ENCODE assay signal across 11 mouse cellular contexts in genomic region chr15:79377681-79378080, GRCm38 (mm10). TPM values are rescaled to one million over a fixed set of nuclear protein-coding genes. Genes with fewer than 3 reads are reported as not detected.
A peak's percentile ranks its signal among the peaks of the same experiment; 100 is the strongest.
DNase-seq lines count a peak whose midpoint lies in the region; ATAC-seq and TF ChIP-seq lines count a peak whose summit lies in the region.
"Had no signal": no experiment of that assay in that cellular context is flagged by ENCODE, and none has a peak within 500 bp of the region (broad histone marks: within the 10 kb centered on the region; RNA-seq: fewer than 3 reads in every experiment).

No protein-coding gene starts in this region.

- no peaks in the 10 kb centered on the region for H3K9me3 ChIP-seq in kidney, embryonic 15.5 days (replicated peaks)
- H3K9me3 ChIP-seq in heart, postnatal 0 days (replicated peaks; ENCODE audit: control insufficient read depth, low read length): no peaks in the 10 kb centered on the region
- H3K9me3 ChIP-seq in lung, embryonic 16.5 days (ENCODE audit: control insufficient read depth, low read length): no peaks in the 10 kb centered on the region
- no peaks in the 10 kb centered on the region for H3K9me3 ChIP-seq in midbrain, embryonic 11.5 days (ENCODE audit: control insufficient read depth, low read length)
- H3K9me3 ChIP-seq: embryonic facial prominence, embryonic 12.5 days; G1E; limb, embryonic 12.5 days had no signal

- no peak for TF ChIP-seq EP300 in heart, postnatal 0 days (IDR thresholded peaks at IDR 0.05; ENCODE audit: low read depth)

- H3K36me3 ChIP-seq in kidney, adult 2 months (ENCODE audit: control insufficient read depth, insufficient read depth, low read length): no peaks in the 10 kb centered on the region
- peaks cover 54% of the 10 kb centered on the region for H3K36me3 ChIP-seq in kidney, embryonic 15.5 days
- peaks cover 41% of the 10 kb centered on the region for H3K36me3 ChIP-seq in heart, postnatal 0 days (replicated peaks; ENCODE audit: control insufficient read depth, insufficient read depth, low read length)
- H3K36me3 ChIP-seq in lung, embryonic 16.5 days (ENCODE audit: control insufficient read depth, insufficient read depth, low read length): peaks cover 14% of the 10 kb centered on the region
- peaks cover 2% of the 10 kb centered on the region; the same call in 1 of the 2 replicates for H3K36me3 ChIP-seq in midbrain, embryonic 11.5 days (ENCODE audit: control insufficient read depth, insufficient read depth, low read length)

- peak overlapping the region; percentile 59 for H3K27ac ChIP-seq in kidney, adult 2 months (ENCODE audit: insufficient read depth, low read depth, low read length)
- no peak overlapping the region for H3K27ac ChIP-seq in kidney, embryonic 15.5 days
- H3K27ac ChIP-seq in heart, postnatal 0 days (ENCODE audit: low read depth): peak overlapping the region; percentile 66
- H3K27ac ChIP-seq in lung, embryonic 16.5 days (ENCODE audit: low read length): peak overlapping the region; percentile 62
- no peak overlapping the region for H3K27ac ChIP-seq in midbrain, embryonic 11.5 days (ENCODE audit: low read depth, low read length)
- H3K27ac ChIP-seq: embryonic facial prominence, embryonic 12.5 days; limb, embryonic 12.5 days had no signal

- ATAC-seq in kidney, embryonic 15.5 days (replicated peaks; ENCODE audit: low FRiP score): no peak
- ATAC-seq in heart, postnatal 0 days (ENCODE audit: insufficient read depth, low read depth): peak; percentile 80
- ATAC-seq in lung, embryonic 16.5 days (ENCODE audit: low read depth): peak; percentile 82
- ATAC-seq in midbrain, embryonic 11.5 days (ENCODE audit: low FRiP score): no peak
- ATAC-seq in erythroid progenitor cell, adult 5-6 weeks (replicated peaks; ENCODE audit: low FRiP score, poor library complexity, severe bottlenecking): no peak

- no peak overlapping the region for H3K4me3 ChIP-seq in kidney, adult 2 months (ENCODE audit: insufficient read depth, low read depth, low read length)
- H3K4me3 ChIP-seq in kidney, embryonic 15.5 days (replicated peaks): no peak overlapping the region
- H3K4me3 ChIP-seq in heart, postnatal 0 days (ENCODE audit: low read depth, low read length): no peak overlapping the region
- no peak overlapping the region for H3K4me3 ChIP-seq in lung, embryonic 16.5 days (ENCODE audit: low read length)
- no peak overlapping the region for H3K4me3 ChIP-seq in midbrain, embryonic 11.5 days (ENCODE audit: low read depth, low read length)
- H3K4me3 ChIP-seq: embryonic facial prominence, embryonic 12.5 days; limb, embryonic 12.5 days had no signal

- H3K27me3 ChIP-seq in kidney, adult 2 months (replicated peaks; ENCODE audit: control insufficient read depth, insufficient read depth, low read length): no peaks in the 10 kb centered on the region
- no peaks in the 10 kb centered on the region for H3K27me3 ChIP-seq in kidney, embryonic 15.5 days
- no peaks in the 10 kb centered on the region for H3K27me3 ChIP-seq in heart, postnatal 0 days (ENCODE audit: control insufficient read depth, insufficient read depth, low read length)
- no peaks in the 10 kb centered on the region for H3K27me3 ChIP-seq in lung, embryonic 16.5 days (ENCODE audit: control insufficient read depth, insufficient read depth, low read depth, low read length)
- H3K27me3 ChIP-seq in midbrain, embryonic 11.5 days (ENCODE audit: control insufficient read depth, insufficient read depth, low read length): no peaks in the 10 kb centered on the region
- H3K27me3 ChIP-seq: embryonic facial prominence, embryonic 12.5 days; limb, embryonic 12.5 days had no signal

- H3K9ac ChIP-seq in kidney, embryonic 15.5 days: no peak overlapping the region
- no peak overlapping the region for H3K9ac ChIP-seq in heart, postnatal 0 days (replicated peaks; ENCODE audit: low read depth, low read length)
- 0 out of 2 replicates have a peak overlapping the region, but pooled peaks have one; percentile 14 for H3K9ac ChIP-seq in lung, embryonic 16.5 days (ENCODE audit: low read length)
- H3K9ac ChIP-seq in midbrain, embryonic 11.5 days (ENCODE audit: low read length): no peak overlapping the region
- H3K9ac ChIP-seq: embryonic facial prominence, embryonic 12.5 days; limb, embryonic 12.5 days had no signal

- no peaks in the 10 kb centered on the region; the same call in 1 of the 2 replicates for H3K4me1 ChIP-seq in kidney, adult 2 months (ENCODE audit: control insufficient read depth, insufficient read depth, low read length)
- H3K4me1 ChIP-seq in kidney, embryonic 15.5 days: peaks cover 11% of the 10 kb centered on the region
- H3K4me1 ChIP-seq in heart, postnatal 0 days (ENCODE audit: control insufficient read depth, insufficient read depth): peaks cover 29% of the 10 kb centered on the region
- H3K4me1 ChIP-seq in lung, embryonic 16.5 days (replicated peaks; ENCODE audit: control insufficient read depth, insufficient read depth, low read length): peaks cover 24% of the 10 kb centered on the region
- H3K4me1 ChIP-seq in midbrain, embryonic 11.5 days (ENCODE audit: control insufficient read depth, insufficient read depth, low read length): no peaks in the 10 kb centered on the region
- H3K4me1 ChIP-seq: embryonic facial prominence, embryonic 12.5 days had no signal

- WGBS in kidney, adult 2 months: 57% methylated on average over 6 of the region's 6 CpGs
- WGBS in kidney, embryonic 15.5 days: 76% methylated on average over 6 of the region's 6 CpGs
- 44% methylated on average over 6 of the region's 6 CpGs for WGBS in heart, postnatal 0 days
- WGBS in lung, embryonic 16.5 days: 59% methylated on average over 6 of the region's 6 CpGs
- 84% methylated on average over 6 of the region's 6 CpGs for WGBS in midbrain, embryonic 11.5 days

- DNase-seq in kidney, adult 2 months: peak; percentile 81
- peak; percentile 87 for DNase-seq in brain, adult 2 months (ENCODE audit: low read depth, low spot score)
- DNase-seq in heart, postnatal 0 days (ENCODE audit: low spot score): peak; percentile 89
- no peak for DNase-seq in T-cell, adult 2 months (ENCODE audit: low spot score)
- DNase-seq in midbrain, embryonic 11.5 days (ENCODE audit: low spot score, missing footprints): no peak

- no peak for TF ChIP-seq POLR2A in kidney, adult 2 months (IDR thresholded peaks at IDR 0.05; ENCODE audit: low read depth, low read length)

- no peak overlapping the region for H3K4me2 ChIP-seq in kidney, embryonic 15.5 days
- H3K4me2 ChIP-seq in heart, postnatal 0 days (ENCODE audit: low read depth, low read length): no peak overlapping the region
- H3K4me2 ChIP-seq in lung, embryonic 16.5 days (ENCODE audit: low read depth, low read length): no peak overlapping the region
- no peak overlapping the region for H3K4me2 ChIP-seq in midbrain, embryonic 11.5 days
- H3K4me2 ChIP-seq: embryonic facial prominence, embryonic 12.5 days; limb, embryonic 12.5 days had no signal

- peak; percentile 63 for TF ChIP-seq CTCF in kidney, adult 2 months (conservative IDR thresholded peaks at IDR 0.05; ENCODE audit: insufficient read depth, insufficient read length, low read depth, low read length)
- peak; percentile 57 for TF ChIP-seq CTCF in heart, postnatal 0 days (IDR thresholded peaks at IDR 0.05; ENCODE audit: low read depth)

RNA-seq across cellular contexts. Expression of gene Tmem184b, which starts 25.7 kb away (rescaled TPM):
- polyA plus RNA-seq in kidney, adult 2 months (2012; rRNA removed): 69.0 and 81.0 TPM in 2 replicates
- polyA plus RNA-seq in kidney, embryonic 15.5 days (2015; fragmentation: Nextera tagmentation; extraction: Ambion mirVana): 67.7 and 75.5 TPM in 2 replicates
- total RNA-seq in heart, postnatal 0 days (2014; rRNA removed; ENCODE audit: low replicate concordance): 70.6 and 111 TPM in 2 replicates
- 31.8 and 32.7 TPM in 2 replicates for polyA plus RNA-seq in heart, postnatal 0 days (2015; fragmentation: Nextera tagmentation; extraction: Ambion mirVana)
- 71.1 and 78.2 TPM in 2 replicates for polyA plus RNA-seq in lung, embryonic 16.5 days (2015; fragmentation: Nextera tagmentation; extraction: Ambion mirVana)
- polyA plus RNA-seq in midbrain, embryonic 11.5 days (2014; fragmentation: Nextera tagmentation; extraction: Ambion mirVana): 25.5 and 33.8 TPM in 2 replicates
- 0.84 and 3.6 TPM in 2 replicates for total RNA-seq in erythroid progenitor cell, adult 5-6 weeks (2015; ENCODE audit: low replicate concordance)
- total RNA-seq in erythroid progenitor cell, adult 5-6 weeks (2017; ENCODE audit: low replicate concordance): 0.39 TPM in 1 of 2 replicates, not detected in the other

RNA-seq across cellular contexts. Expression of gene Maff, which starts 31.3 kb away (rescaled TPM):
- polyA plus RNA-seq in kidney, adult 2 months (2012; rRNA removed): 1.2 and 1.3 TPM in 2 replicates
- 3.8 and 4.4 TPM in 2 replicates for polyA plus RNA-seq in kidney, embryonic 15.5 days (2015; fragmentation: Nextera tagmentation; extraction: Ambion mirVana)
- total RNA-seq in heart, postnatal 0 days (2014; rRNA removed; ENCODE audit: low replicate concordance): 12.9 and 19.4 TPM in 2 replicates
- 1.8 and 2.9 TPM in 2 replicates for polyA plus RNA-seq in heart, postnatal 0 days (2015; fragmentation: Nextera tagmentation; extraction: Ambion mirVana)
- 5.2 and 6.5 TPM in 2 replicates for polyA plus RNA-seq in lung, embryonic 16.5 days (2015; fragmentation: Nextera tagmentation; extraction: Ambion mirVana)
- 1.0 and 2.3 TPM in 2 replicates for polyA plus RNA-seq in midbrain, embryonic 11.5 days (2014; fragmentation: Nextera tagmentation; extraction: Ambion mirVana)
- total RNA-seq in erythroid progenitor cell, adult 5-6 weeks (2015; ENCODE audit: low replicate concordance): not detected in 2 replicates
- total RNA-seq in erythroid progenitor cell, adult 5-6 weeks (2017; ENCODE audit: low replicate concordance): not detected in 2 replicates

RNA-seq across cellular contexts. Expression of gene Pla2g6, which starts 49.5 kb away (rescaled TPM):
- polyA plus RNA-seq in kidney, adult 2 months (2012; rRNA removed): 24.6 and 28.7 TPM in 2 replicates
- polyA plus RNA-seq in kidney, embryonic 15.5 days (2015; fragmentation: Nextera tagmentation; extraction: Ambion mirVana): 16.9 and 17.7 TPM in 2 replicates
- 14.1 and 20.3 TPM in 2 replicates for total RNA-seq in heart, postnatal 0 days (2014; rRNA removed; ENCODE audit: low replicate concordance)
- polyA plus RNA-seq in heart, postnatal 0 days (2015; fragmentation: Nextera tagmentation; extraction: Ambion mirVana): 7.1 and 7.9 TPM in 2 replicates
- polyA plus RNA-seq in lung, embryonic 16.5 days (2015; fragmentation: Nextera tagmentation; extraction: Ambion mirVana): 20.1 and 22.4 TPM in 2 replicates
- 18.4 and 20.6 TPM in 2 replicates for polyA plus RNA-seq in midbrain, embryonic 11.5 days (2014; fragmentation: Nextera tagmentation; extraction: Ambion mirVana)
- 3.8 and 4.3 TPM in 2 replicates for total RNA-seq in erythroid progenitor cell, adult 5-6 weeks (2015; ENCODE audit: low replicate concordance)
- total RNA-seq in erythroid progenitor cell, adult 5-6 weeks (2017; ENCODE audit: low replicate concordance): 2.1 and 7.5 TPM in 2 replicates

Comparison
In these comparisons a context has a peak if more than half of its experiments do, and no peak if none do; other contexts are left out.
1. H3K27ac ChIP-seq: peak in kidney, adult 2 months (single experiment), heart, postnatal 0 days (single experiment) and lung, embryonic 16.5 days (single experiment); none in kidney, embryonic 15.5 days (single experiment) and midbrain, embryonic 11.5 days (single experiment).
2. DNase-seq: peak in kidney, adult 2 months (single experiment), brain, adult 2 months (single experiment) and heart, postnatal 0 days (single experiment); none in T-cell, adult 2 months (single experiment) and midbrain, embryonic 11.5 days (single experiment).
3. ATAC-seq: peak in heart, postnatal 0 days (single experiment) and lung, embryonic 16.5 days (single experiment); none in kidney, embryonic 15.5 days (single experiment), midbrain, embryonic 11.5 days (single experiment) and erythroid progenitor cell, adult 5-6 weeks (single experiment).